7 mouse cellular contexts compared by ENCODE assay signal in the genomic region with DNA sequence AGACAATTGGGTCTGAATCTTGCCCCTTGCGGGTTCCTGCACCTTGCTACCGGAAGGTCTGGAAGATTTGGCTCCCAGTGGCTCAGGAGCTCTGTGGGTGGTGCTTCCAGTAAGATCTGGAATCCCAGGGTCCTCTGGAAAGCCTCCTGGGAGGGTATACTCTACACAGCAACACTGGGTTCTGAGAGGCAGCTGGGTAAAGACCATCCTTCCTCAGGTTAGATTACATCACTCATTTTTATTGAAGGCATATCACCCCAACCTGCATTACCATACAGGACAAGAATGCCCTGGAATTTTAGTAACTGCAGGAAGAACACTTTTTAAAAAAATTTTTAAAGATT. TPM values are rescaled to one million over a fixed set of nuclear protein-coding genes. Genes with fewer than 3 reads are reported as not detected.
DNase-seq lines count a peak whose midpoint lies in the region; ATAC-seq and TF ChIP-seq lines count a peak whose summit lies in the region.

No protein-coding gene starts in this region.

- peak overlapping the region; percentile 23 for H3K4me3 ChIP-seq in neural tube, embryonic 11.5 days (ENCODE audit: low read depth, low read length)
- peak overlapping the region; percentile 44 for H3K4me3 ChIP-seq in forebrain, embryonic 15.5 days
- H3K4me3 ChIP-seq in limb, embryonic 15.5 days, result peak overlapping the region; percentile 44
- H3K4me3 ChIP-seq in stomach, postnatal 0 days (ENCODE audit: low read depth, low read length), result peak overlapping the region; percentile 25

- H3K9me3 ChIP-seq in neural tube, embryonic 11.5 days (ENCODE audit: control insufficient read depth, low read length), result no peaks in the 10 kb centered on the region
- no peaks in the 10 kb centered on the region for H3K9me3 ChIP-seq in forebrain, embryonic 15.5 days
- no peaks in the 10 kb centered on the region for H3K9me3 ChIP-seq in limb, embryonic 15.5 days
- H3K9me3 ChIP-seq in stomach, postnatal 0 days (ENCODE audit: control insufficient read depth, low read length), result no peaks in the 10 kb centered on the region

- TF ChIP-seq EP300 in stomach, postnatal 0 days (optimal IDR thresholded peaks at IDR 0.05), result no peak

- no peaks in the 10 kb centered on the region for H3K4me1 ChIP-seq in neural tube, embryonic 11.5 days (ENCODE audit: control insufficient read depth, insufficient read depth, low read length)
- peaks cover 3% of the 10 kb centered on the region; the same call in 1 of the 2 replicates for H3K4me1 ChIP-seq in forebrain, embryonic 15.5 days
- peaks cover 3% of the 10 kb centered on the region; the same call in 1 of the 2 replicates for H3K4me1 ChIP-seq in limb, embryonic 15.5 days
- H3K4me1 ChIP-seq in stomach, postnatal 0 days (replicated peaks; ENCODE audit: control insufficient read depth, insufficient read depth), result no peaks in the 10 kb centered on the region

- H3K27me3 ChIP-seq in neural tube, embryonic 11.5 days (ENCODE audit: control insufficient read depth, insufficient read depth, low read length), result no peaks in the 10 kb centered on the region
- H3K27me3 ChIP-seq in forebrain, embryonic 15.5 days, result no peaks in the 10 kb centered on the region
- H3K27me3 ChIP-seq in limb, embryonic 15.5 days, result peaks cover 3% of the 10 kb centered on the region; the same call in 1 of the 2 replicates
- no peaks in the 10 kb centered on the region for H3K27me3 ChIP-seq in stomach, postnatal 0 days (ENCODE audit: control insufficient read depth, insufficient read depth, low read length)

- H3K4me2 ChIP-seq in neural tube, embryonic 11.5 days (ENCODE audit: low read depth), result peak overlapping the region; percentile 42
- H3K4me2 ChIP-seq in forebrain, embryonic 15.5 days (replicated peaks), result peak overlapping the region; percentile 58
- H3K4me2 ChIP-seq in limb, embryonic 15.5 days, result peak overlapping the region; percentile 56
- peak overlapping the region; percentile 49 for H3K4me2 ChIP-seq in stomach, postnatal 0 days (replicated peaks; ENCODE audit: low read depth)

- no peak overlapping the region for H3K27ac ChIP-seq in neural tube, embryonic 11.5 days (ENCODE audit: low read depth, low read length)
- H3K27ac ChIP-seq in forebrain, embryonic 15.5 days (replicated peaks), result peak overlapping the region; percentile 75
- H3K27ac ChIP-seq in limb, embryonic 15.5 days, result no peak overlapping the region
- no peak overlapping the region for H3K27ac ChIP-seq in stomach, postnatal 0 days (replicated peaks)

- H3K9ac ChIP-seq in neural tube, embryonic 11.5 days (ENCODE audit: low read length), result peak overlapping the region; percentile 47
- H3K9ac ChIP-seq in forebrain, embryonic 15.5 days (replicated peaks), result peak overlapping the region; percentile 60
- no peak overlapping the region for H3K9ac ChIP-seq in limb, embryonic 15.5 days
- H3K9ac ChIP-seq in stomach, postnatal 0 days (ENCODE audit: low read length), result 0 out of 2 replicates have a peak overlapping the region, but pooled peaks have one; percentile 14

- WGBS in neural tube, embryonic 11.5 days, result 53% methylated on average over 2 of the region's 2 CpGs
- WGBS in forebrain, embryonic 15.5 days, result 35% methylated on average over 2 of the region's 2 CpGs
- WGBS in limb, embryonic 15.5 days, result 28% methylated on average over 2 of the region's 2 CpGs
- WGBS in stomach, postnatal 0 days, result 18% methylated on average over 2 of the region's 2 CpGs

- no peak for TF ChIP-seq CTCF in stomach, postnatal 0 days (IDR thresholded peaks at IDR 0.05; ENCODE audit: low read depth)

- no peak for DNase-seq in neural tube, embryonic 11.5 days (ENCODE audit: low spot score)
- DNase-seq in neural tube, embryonic 10.5 days (ENCODE audit: extremely low spot score, low spot score), result no peak
- no peak for DNase-seq in stomach, postnatal 0 days (ENCODE audit: low spot score)
- DNase-seq in retina, embryonic 14.5 days (ENCODE audit: low spot score), result no peak

- ATAC-seq in neural tube, embryonic 11.5 days (ENCODE audit: insufficient read depth, low FRiP score, low TSS enrichment), result no peak
- ATAC-seq in forebrain, embryonic 15.5 days (replicated peaks), result peak; percentile 55
- ATAC-seq in limb, embryonic 15.5 days (ENCODE audit: insufficient number of reproducible peaks, low FRiP score, low TSS enrichment, low read depth), result no peak
- ATAC-seq in stomach, postnatal 0 days (ENCODE audit: low FRiP score, low TSS enrichment), result no peak
- no peak for ATAC-seq in inflammation-experienced regulatory T-cells, adult 6 months

- H3K36me3 ChIP-seq in neural tube, embryonic 11.5 days (ENCODE audit: control insufficient read depth, insufficient read depth, low read length), result no peaks in the 10 kb centered on the region
- H3K36me3 ChIP-seq in forebrain, embryonic 15.5 days, result no peaks in the 10 kb centered on the region
- no peaks in the 10 kb centered on the region for H3K36me3 ChIP-seq in limb, embryonic 15.5 days
- H3K36me3 ChIP-seq in stomach, postnatal 0 days (ENCODE audit: control insufficient read depth, insufficient read depth, low read length), result no peaks in the 10 kb centered on the region

RNA-seq across cellular contexts. Expression of a gene that starts 20.1 kb away (rescaled TPM):
- 5.3 and 7.2 TPM in 2 replicates for polyA plus RNA-seq in neural tube, embryonic 11.5 days (2014; fragmentation: Nextera tagmentation; extraction: Ambion mirVana)
- polyA plus RNA-seq in forebrain, embryonic 15.5 days (2015; fragmentation: Nextera tagmentation; extraction: Ambion mirVana), result 1.3 and 1.5 TPM in 2 replicates
- 65.2 and 204 TPM in 2 replicates for polyA plus RNA-seq in limb, embryonic 15.5 days (2015; fragmentation: Nextera tagmentation; extraction: Ambion mirVana)
- 0.30 and 0.80 TPM in 2 replicates for polyA plus RNA-seq in stomach, postnatal 0 days (2015; fragmentation: Nextera tagmentation; extraction: Ambion mirVana)
- not detected for polyA plus RNA-seq in inflammation-experienced regulatory T-cells, adult 6 months (2017; shearing (Covaris generic))

RNA-seq across cellular contexts. Expression of a gene that starts 58.5 kb away (rescaled TPM):
- 4.1 and 4.9 TPM in 2 replicates for polyA plus RNA-seq in neural tube, embryonic 11.5 days (2014; fragmentation: Nextera tagmentation; extraction: Ambion mirVana)
- 9.0 and 9.7 TPM in 2 replicates for polyA plus RNA-seq in forebrain, embryonic 15.5 days (2015; fragmentation: Nextera tagmentation; extraction: Ambion mirVana)
- 5.2 and 5.6 TPM in 2 replicates for polyA plus RNA-seq in limb, embryonic 15.5 days (2015; fragmentation: Nextera tagmentation; extraction: Ambion mirVana)
- polyA plus RNA-seq in stomach, postnatal 0 days (2015; fragmentation: Nextera tagmentation; extraction: Ambion mirVana), result 6.5 and 6.7 TPM in 2 replicates
- 10 to 100 TPM in 2 of 3 experiments, 1 to 10 TPM in 1; 8.5 to 11.0 (median 10.6) TPM for polyA plus RNA-seq in inflammation-experienced regulatory T-cells, adult 6 months (2017; shearing (Covaris generic))
